Mouse (Mus musculus) kidney, postnatal 36 days (tissue): ENCODE results near the gene Rif1.
"Not testable (repeated sequence)": the region's sequence is repeated elsewhere in the genome, so short reads cannot be mapped to it uniquely, and the experiment has no call there.

Experiments used
- DNase-seq, 2 experiments: peaks; one replicate each; pipeline ENCODE4 v3.0.0; 2021 to 2022; ENCODE audit warnings: mixed read lengths in 2 of 2

Rif1 gene

GRCm38 (mm10) chr2:52072065-52072490 is 554 bp upstream of the Rif1 start:
- DNase-seq, result no peak

DNA sequence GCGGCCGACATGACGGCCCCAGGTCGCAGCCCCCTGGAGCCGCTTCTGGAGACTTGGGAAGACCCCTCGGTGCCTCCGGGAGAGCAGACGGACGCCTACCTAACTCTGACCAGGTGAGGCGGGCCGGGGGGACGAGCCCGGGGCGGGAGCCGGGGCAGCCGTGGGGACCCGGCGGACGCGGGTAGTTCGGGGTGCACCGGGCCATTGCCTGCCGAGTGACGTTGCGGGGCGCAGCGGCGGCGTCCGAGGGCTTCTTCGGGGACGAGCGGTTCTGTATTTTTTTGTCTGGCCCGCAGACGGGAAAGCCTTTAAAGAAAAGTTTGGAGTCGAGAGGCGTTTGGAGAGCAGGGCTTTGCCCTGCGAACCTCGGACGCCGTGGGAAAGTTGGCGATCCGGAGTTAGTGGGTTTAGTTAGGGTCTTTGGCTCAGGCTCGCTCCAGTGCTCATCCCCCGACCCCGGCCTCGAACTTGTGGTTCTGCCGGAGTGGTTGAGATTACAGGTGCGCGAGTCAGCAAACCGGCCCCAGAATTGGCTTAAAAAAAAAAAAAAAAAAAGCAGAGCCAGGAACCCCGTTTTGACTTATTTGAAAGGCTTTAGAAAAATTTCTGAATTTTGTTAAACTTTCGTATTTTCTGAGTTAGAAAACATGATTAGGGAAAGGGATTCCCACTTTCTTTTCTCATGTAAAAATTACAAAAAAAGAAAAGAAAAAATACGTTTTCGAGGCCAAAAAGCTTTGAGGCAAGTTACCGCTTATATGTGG is 691 bp downstream of the Rif1 start:
- DNase-seq, result peak in 1 of 2 experiments; percentile 65

- no peak for DNase-seq
These were observed 6.0 kb downstream of the Rif1 start for GRCm38 (mm10) chr2:52078666-52079065.

DNA sequence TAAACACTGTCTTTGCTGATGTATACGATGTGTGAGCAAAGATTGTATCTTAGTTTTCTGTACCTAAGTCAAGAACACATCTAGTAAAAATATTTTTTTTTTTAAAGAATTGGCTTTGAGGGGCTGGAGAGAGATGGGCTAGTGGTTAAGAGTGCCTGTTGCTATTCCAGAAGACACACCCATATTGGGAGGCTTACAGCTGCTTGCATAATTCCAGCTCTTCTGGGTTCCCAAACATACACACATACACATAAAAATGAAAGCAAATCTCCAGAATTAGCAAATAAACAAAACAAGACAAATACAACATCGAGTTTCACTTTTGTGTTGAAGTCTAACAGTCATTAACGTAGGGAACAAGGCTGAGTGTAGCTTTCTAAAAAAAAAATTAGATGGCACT is 11.4 kb downstream of the Rif1 start:
- DNase-seq, result no peak

DNA sequence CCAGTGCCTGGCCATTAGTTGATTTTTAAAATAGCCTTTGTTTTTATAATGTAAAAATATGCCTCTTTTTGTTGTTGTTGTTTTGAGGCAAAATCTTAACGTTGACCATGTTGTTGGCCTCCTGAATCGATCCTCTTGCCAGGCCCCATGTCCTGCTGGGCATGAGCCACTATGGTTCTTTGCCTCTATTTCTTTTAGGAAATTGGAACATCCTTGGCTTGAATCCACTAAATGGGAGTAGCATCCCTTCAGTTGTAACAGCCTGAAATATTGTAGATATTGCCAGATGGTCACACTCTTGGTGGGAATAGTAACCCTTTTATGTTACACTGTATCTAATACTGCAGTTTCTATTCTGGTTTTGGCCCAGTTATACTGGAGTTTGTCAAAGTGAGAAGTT is 11.9 kb downstream of the Rif1 start:
- no peak for DNase-seq

DNA sequence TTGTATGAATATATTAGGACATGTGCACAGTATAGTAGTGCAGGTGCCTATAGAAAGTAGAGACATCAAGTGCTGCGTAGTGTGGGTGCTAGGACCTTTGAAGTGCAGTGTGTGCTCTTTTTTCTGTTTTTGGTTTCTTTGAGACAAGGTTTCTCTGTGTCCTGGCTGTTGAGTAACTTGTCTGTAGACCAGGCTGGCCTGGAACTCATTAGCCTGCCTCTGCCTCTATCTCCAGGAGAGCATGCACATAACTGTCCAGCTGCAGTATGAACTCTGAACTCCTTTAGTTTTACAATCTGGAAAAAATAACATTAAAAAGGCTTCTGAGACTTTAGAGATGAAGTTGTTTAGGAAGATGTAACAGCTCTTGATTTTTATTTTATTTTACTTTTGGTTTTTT is 41.5 kb downstream of the Rif1 start:
- peak in 1 of 2 experiments; percentile 3 for DNase-seq

DNA sequence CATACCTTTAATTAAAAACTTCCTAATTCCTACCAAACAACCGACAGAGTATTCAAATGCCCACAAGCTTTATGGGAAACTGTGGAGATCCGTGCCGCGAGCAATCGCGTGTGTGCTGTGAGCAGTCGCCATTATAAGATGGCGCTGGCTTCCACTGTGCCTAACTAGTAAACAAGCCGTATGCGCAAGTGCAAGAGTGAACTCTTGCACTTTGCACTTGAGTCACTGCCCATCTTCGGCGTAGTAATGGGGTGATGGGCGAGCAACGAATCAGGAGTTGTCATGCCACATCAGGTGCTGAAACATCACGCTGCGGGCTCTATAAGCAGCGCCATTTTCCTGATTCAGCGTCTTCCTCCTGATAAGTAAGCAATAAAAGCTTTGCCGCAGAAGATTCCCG is 58.7 kb downstream of the Rif1 start:
- DNase-seq, result not testable (repeated sequence)

- no peak for DNase-seq
These were observed 60.7 kb downstream of the Rif1 start for GRCm38 (mm10) chr2:52133351-52133750.

- DNase-seq, result no peak
These were observed 80.4 kb downstream of the Rif1 start for GRCm38 (mm10) chr2:52153064-52153463.

DNA sequence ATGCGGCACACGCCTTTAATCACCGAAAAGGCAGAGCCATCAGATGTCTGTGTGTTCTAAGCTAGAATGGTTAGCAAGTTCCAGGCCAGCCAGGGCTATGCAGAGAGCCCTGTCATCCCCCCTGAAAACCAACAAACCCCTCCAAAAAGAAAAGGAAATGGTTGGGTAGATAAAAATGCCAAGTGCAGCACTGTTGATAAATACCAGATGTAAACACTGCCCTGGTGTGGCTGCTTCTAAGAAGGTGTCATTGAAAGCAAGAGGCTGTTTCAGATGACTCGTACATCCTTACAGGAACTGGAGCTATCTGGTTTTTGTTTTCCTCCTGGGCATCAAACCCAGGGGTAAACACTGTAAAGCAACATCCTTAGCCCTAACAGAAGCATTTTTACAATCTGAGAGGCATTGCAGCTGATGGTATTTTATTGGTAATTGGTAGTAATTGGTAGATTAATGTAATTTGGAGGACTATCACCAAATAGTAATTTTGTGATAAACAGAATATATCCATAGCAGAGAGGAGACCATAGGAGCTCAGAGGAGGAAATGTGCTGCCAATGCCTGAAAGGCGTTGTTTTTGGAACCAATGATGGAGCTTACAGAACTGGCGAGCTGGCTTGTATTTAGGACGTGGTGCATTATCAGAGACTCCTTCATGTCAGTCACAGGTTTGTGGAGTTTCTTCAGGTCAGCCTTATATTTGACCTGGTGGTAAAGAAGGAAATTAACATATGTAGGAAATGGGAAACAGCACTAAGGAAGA is 96.8 kb downstream of the Rif1 start:
- no peak for DNase-seq
